Mouse (Mus musculus) liver, postnatal 0 days (tissue): ENCODE results near the gene March5.

Experiments
- CTCF ChIP-seq: sonication (generic); IDR thresholded peaks from 2 replicates; pipeline ENCODE4 v1.5.1; 2016; ENCODE audit warnings: antibody characterized with exemption, low read depth
- EP300 ChIP-seq: IDR thresholded peaks from 2 replicates; pipeline ENCODE4 v1.6.1; 2016; ENCODE audit warnings: antibody characterized with exemption, low read depth, mild to moderate bottlenecking

GRCm38 (mm10) chr19:37172096-37172495 lies 35.2 kb upstream of the March5 start:
- no peak for TF ChIP-seq CTCF
- TF ChIP-seq EP300: no peak
